ENCODE assay signal across 14 mouse cellular contexts in genomic region chr15:93262818-93263217, GRCm38 (mm10). TPM values are rescaled to one million over a fixed set of nuclear protein-coding genes. Genes with fewer than 3 reads are reported as not detected.
DNase-seq lines count a peak whose midpoint lies in the region; ATAC-seq and TF ChIP-seq lines count a peak whose summit lies in the region.
"Had no signal": no experiment of that assay in that cellular context is flagged by ENCODE, and none has a peak within 500 bp of the region (broad histone marks: within the 10 kb centered on the region; RNA-seq: fewer than 3 reads in every experiment).

No protein-coding gene starts in this region.

- H3K4me1 ChIP-seq in cerebellum, adult 2 months (ENCODE audit: control insufficient read depth, insufficient read depth, low read length) = peaks cover 5% of the 10 kb centered on the region
- 0 out of 2 replicates have a peak, but pooled peaks cover 5% of the 10 kb centered on the region for H3K4me1 ChIP-seq in hindbrain, postnatal 0 days (ENCODE audit: insufficient read depth, low read length)
- peaks cover 6% of the 10 kb centered on the region for H3K4me1 ChIP-seq in hindbrain, embryonic 13.5 days (replicated peaks)
- H3K4me1 ChIP-seq in midbrain, embryonic 14.5 days (ENCODE audit: control insufficient read depth, insufficient read depth, low read length) = no peaks in the 10 kb centered on the region
- 0 out of 2 replicates have a peak, but pooled peaks cover 8% of the 10 kb centered on the region for H3K4me1 ChIP-seq in midbrain, embryonic 13.5 days (replicated peaks)

- no peak overlapping the region for H3K4me2 ChIP-seq in hindbrain, postnatal 0 days (ENCODE audit: low read depth, low read length)
- H3K4me2 ChIP-seq in hindbrain, embryonic 13.5 days = no peak overlapping the region
- no peak overlapping the region for H3K4me2 ChIP-seq in midbrain, embryonic 14.5 days (ENCODE audit: low read length)
- H3K4me2 ChIP-seq in midbrain, embryonic 13.5 days (replicated peaks) = no peak overlapping the region
- H3K4me2 ChIP-seq: heart, embryonic 12.5 days; lung, embryonic 15.5 days; midbrain, embryonic 12.5 days; neural tube, embryonic 13.5 days had no signal

- no peak overlapping the region for H3K4me3 ChIP-seq in cerebellum, adult 2 months (replicated peaks; ENCODE audit: insufficient read depth, low read depth, low read length)
- H3K4me3 ChIP-seq in hindbrain, postnatal 0 days (ENCODE audit: low read length) = no peak overlapping the region
- no peak overlapping the region for H3K4me3 ChIP-seq in hindbrain, embryonic 13.5 days
- H3K4me3 ChIP-seq in midbrain, embryonic 14.5 days (replicated peaks; ENCODE audit: low read depth, low read length) = no peak overlapping the region
- no peak overlapping the region for H3K4me3 ChIP-seq in midbrain, embryonic 13.5 days (replicated peaks)
- H3K4me3 ChIP-seq: heart, embryonic 12.5 days; lung, embryonic 15.5 days; midbrain, embryonic 12.5 days; neural tube, embryonic 13.5 days had no signal

- no peaks in the 10 kb centered on the region for H3K9me3 ChIP-seq in hindbrain, postnatal 0 days (ENCODE audit: low read length)
- H3K9me3 ChIP-seq in hindbrain, embryonic 13.5 days = no peaks in the 10 kb centered on the region
- H3K9me3 ChIP-seq in midbrain, embryonic 14.5 days (ENCODE audit: control insufficient read depth, low read length) = no peaks in the 10 kb centered on the region
- no peaks in the 10 kb centered on the region for H3K9me3 ChIP-seq in midbrain, embryonic 13.5 days
- H3K9me3 ChIP-seq: heart, embryonic 12.5 days; lung, embryonic 15.5 days; midbrain, embryonic 12.5 days; neural tube, embryonic 13.5 days had no signal

- no peaks in the 10 kb centered on the region for H3K36me3 ChIP-seq in hindbrain, postnatal 0 days (ENCODE audit: insufficient read depth, low read length)
- peaks cover 19% of the 10 kb centered on the region for H3K36me3 ChIP-seq in hindbrain, embryonic 13.5 days
- H3K36me3 ChIP-seq in midbrain, embryonic 14.5 days (ENCODE audit: control insufficient read depth, insufficient read depth, low read length) = peaks cover 13% of the 10 kb centered on the region; the same call in 1 of the 2 replicates
- peaks cover 14% of the 10 kb centered on the region for H3K36me3 ChIP-seq in midbrain, embryonic 13.5 days
- peaks cover 4% of the 10 kb centered on the region; the same call in 1 of the 2 replicates for H3K36me3 ChIP-seq in splenic B cell, adult 2 months (ENCODE audit: control insufficient read depth, insufficient read depth, low read length, poor library complexity, severe bottlenecking)

- H3K27ac ChIP-seq in cerebellum, adult 2 months (ENCODE audit: insufficient read depth, low read length) = no peak overlapping the region
- H3K27ac ChIP-seq in hindbrain, postnatal 0 days = no peak overlapping the region
- H3K27ac ChIP-seq in hindbrain, embryonic 13.5 days = no peak overlapping the region
- no peak overlapping the region for H3K27ac ChIP-seq in midbrain, embryonic 14.5 days (replicated peaks; ENCODE audit: low read depth, low read length)
- H3K27ac ChIP-seq in midbrain, embryonic 13.5 days = no peak overlapping the region
- H3K27ac ChIP-seq: lung, embryonic 15.5 days; midbrain, embryonic 12.5 days; neural tube, embryonic 13.5 days had no signal

- 49% methylated on average over 5 of the region's 5 CpGs for WGBS in cerebellum, adult 2 months
- WGBS in hindbrain, postnatal 0 days = 61% methylated on average over 5 of the region's 5 CpGs
- 68% methylated on average over 5 of the region's 5 CpGs for WGBS in hindbrain, embryonic 13.5 days
- 68% methylated on average over 5 of the region's 5 CpGs for WGBS in midbrain, embryonic 14.5 days
- 75% methylated on average over 5 of the region's 5 CpGs for WGBS in midbrain, embryonic 13.5 days

- DNase-seq in cerebellum, adult 2 months = no peak
- no peak for DNase-seq in cerebellum, adult 18-20 months
- peak; percentile 52 for DNase-seq in hindbrain, postnatal 0 days (ENCODE audit: low spot score)
- peak; percentile 53 for DNase-seq in midbrain, embryonic 14.5 days
- peak; percentile 22 for DNase-seq in splenic B cell, adult 2 months (ENCODE audit: low read depth, low spot score)
- no peak for DNase-seq in right cerebral cortex, postnatal 4 days
- DNase-seq: left cerebral cortex, postnatal 4 days had no signal

- no peak overlapping the region for H3K9ac ChIP-seq in hindbrain, postnatal 0 days (replicated peaks; ENCODE audit: low read length)
- no peak overlapping the region for H3K9ac ChIP-seq in hindbrain, embryonic 13.5 days
- no peak overlapping the region for H3K9ac ChIP-seq in midbrain, embryonic 14.5 days (replicated peaks; ENCODE audit: low read length)
- H3K9ac ChIP-seq in midbrain, embryonic 13.5 days (replicated peaks) = no peak overlapping the region
- H3K9ac ChIP-seq: heart, embryonic 12.5 days; lung, embryonic 15.5 days; midbrain, embryonic 12.5 days; neural tube, embryonic 13.5 days had no signal

- H3K27me3 ChIP-seq in cerebellum, adult 2 months (ENCODE audit: control insufficient read depth, insufficient read depth, low read length) = no peaks in the 10 kb centered on the region
- no peaks in the 10 kb centered on the region for H3K27me3 ChIP-seq in hindbrain, postnatal 0 days (ENCODE audit: insufficient read depth, low read length)
- no peaks in the 10 kb centered on the region for H3K27me3 ChIP-seq in hindbrain, embryonic 13.5 days
- H3K27me3 ChIP-seq in midbrain, embryonic 14.5 days (ENCODE audit: control insufficient read depth, insufficient read depth, low read length) = no peaks in the 10 kb centered on the region
- no peaks in the 10 kb centered on the region for H3K27me3 ChIP-seq in midbrain, embryonic 13.5 days
- H3K27me3 ChIP-seq in splenic B cell, adult 2 months (ENCODE audit: control insufficient read depth, insufficient read depth, low read length, poor library complexity, severe bottlenecking) = no peaks in the 10 kb centered on the region
- H3K27me3 ChIP-seq: heart, embryonic 12.5 days; lung, embryonic 15.5 days; midbrain, embryonic 12.5 days; neural tube, embryonic 13.5 days had no signal

- ATAC-seq in hindbrain, postnatal 0 days = no peak
- no peak for ATAC-seq in hindbrain, embryonic 13.5 days (ENCODE audit: low FRiP score)
- ATAC-seq in midbrain, embryonic 14.5 days (ENCODE audit: low FRiP score, low TSS enrichment) = no peak
- no peak for ATAC-seq in midbrain, embryonic 13.5 days
- ATAC-seq: hindbrain, embryonic 16.5 days had no signal

- TF ChIP-seq CTCF in cerebellum, adult 2 months (IDR thresholded peaks at IDR 0.05; ENCODE audit: borderline replicate concordance, insufficient read depth, low read depth, low read length) = peak; percentile 44; the same call in 1 of the 2 replicates
- TF ChIP-seq CTCF in hindbrain, postnatal 0 days (IDR thresholded peaks at IDR 0.05; ENCODE audit: low read depth) = peak; percentile 72

- TF ChIP-seq POLR2A in cerebellum, adult 2 months (IDR thresholded peaks at IDR 0.05; ENCODE audit: borderline replicate concordance, insufficient read depth, low read length) = no peak

RNA-seq across cellular contexts. Expression of gene Gxylt1, which starts 12.2 kb away (rescaled TPM):
- 9.1 and 9.3 TPM in 2 replicates for polyA plus RNA-seq in cerebellum, adult 2 months (2012; rRNA removed)
- total RNA-seq in hindbrain, postnatal 0 days (2014; rRNA removed) = 3.1 and 4.9 TPM in 2 replicates
- polyA plus RNA-seq in hindbrain, postnatal 0 days (2015; fragmentation: Nextera tagmentation; extraction: Ambion mirVana) = 3.9 and 4.0 TPM in 2 replicates
- 7.8 and 8.7 TPM in 2 replicates for polyA plus RNA-seq in hindbrain, embryonic 13.5 days (2015; fragmentation: Nextera tagmentation; extraction: Ambion mirVana)
- 5.0 and 7.3 TPM in 2 replicates for polyA plus RNA-seq in midbrain, embryonic 14.5 days (2014; fragmentation: Nextera tagmentation; extraction: Ambion mirVana)
- 8.7 and 9.3 TPM in 2 replicates for polyA plus RNA-seq in midbrain, embryonic 13.5 days (2015; fragmentation: Nextera tagmentation; extraction: Ambion mirVana)

Comparison
In these comparisons a context has a peak if more than half of its experiments do, and no peak if none do; other contexts are left out.
1. DNase-seq: peak in hindbrain, postnatal 0 days (single experiment), midbrain, embryonic 14.5 days (single experiment) and splenic B cell, adult 2 months (single experiment); none in cerebellum, adult 2 months (0 of 2), cerebellum, adult 18-20 months (0 of 2) and right cerebral cortex, postnatal 4 days (single experiment).